Mouse (Mus musculus): ENCODE data around the gene Chl1. TPM values are rescaled to one million over a fixed set of nuclear protein-coding genes. Genes with fewer than 3 reads are reported as not detected.

Chl1 gene
- polyA plus RNA-seq, 1 experiment from 2014 or later: 0.22 TPM

GRCm38 (mm10) chr6:103622117-103622713, 111.8 kb downstream of the Chl1 start:
- Histone ChIP-seq H3K4me3 (replicated peaks; ENCODE audit: low read depth, low read length) (no peak overlapping the region), H3K36me3 (ENCODE audit: insufficient read depth, low read length) (no peaks in the 10 kb centered on the region), H3K27me3 (ENCODE audit: insufficient read depth, low read length) (no peaks in the 10 kb centered on the region), H3K4me2 (ENCODE audit: low read length) (no peak overlapping the region), H3K9me3 (replicated peaks; ENCODE audit: low read length) (no peaks in the 10 kb centered on the region), H3K9ac (ENCODE audit: low read depth, low read length) (no peak overlapping the region), H3K27ac (no peak overlapping the region), H3K4me1 (replicated peaks; ENCODE audit: insufficient read depth, low read length) (no peaks in the 10 kb centered on the region)
- DNase-seq (ENCODE audit: low spot score) (no peak), ATAC-seq (replicated peaks; ENCODE audit: low FRiP score, low read depth) (no peak)
- TF ChIP-seq CTCF (IDR thresholded peaks at IDR 0.05; ENCODE audit: low read depth): no peak
- WGBS: 67% methylated on average over 3 of the region's 3 CpGs

DNA sequence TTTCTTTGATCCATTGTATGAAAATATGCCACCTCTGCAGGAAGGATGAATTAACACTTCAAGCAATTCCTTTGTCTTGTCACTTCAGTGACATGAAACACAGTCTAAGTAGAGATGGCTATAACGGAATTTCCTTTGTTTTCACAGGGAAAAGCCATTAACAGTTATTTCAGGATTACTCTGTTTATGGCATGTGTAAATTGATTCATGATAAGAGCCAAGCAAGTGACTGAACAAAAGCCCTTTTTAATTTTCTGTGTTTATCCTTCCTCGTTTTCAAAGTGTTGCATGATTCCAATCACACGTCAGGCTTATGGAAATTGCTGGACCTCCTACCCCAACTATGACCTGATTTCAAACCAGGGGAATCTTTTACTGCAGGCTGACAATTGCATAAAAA, 122.5 kb downstream of the Chl1 start:
- WGBS: 33% methylated on average over 3 of the region's 3 CpGs
- Histone ChIP-seq H3K4me3 (replicated peaks; ENCODE audit: low read depth, low read length) (no peak overlapping the region), H3K9ac (ENCODE audit: low read depth, low read length) (no peak overlapping the region), H3K27ac (no peak overlapping the region), H3K9me3 (replicated peaks; ENCODE audit: low read length) (no peaks in the 10 kb centered on the region), H3K4me1 (replicated peaks; ENCODE audit: insufficient read depth, low read length) (no peaks in the 10 kb centered on the region), H3K27me3 (ENCODE audit: insufficient read depth, low read length) (no peaks in the 10 kb centered on the region), H3K4me2 (ENCODE audit: low read length) (no peak overlapping the region), H3K36me3 (ENCODE audit: insufficient read depth, low read length) (no peaks in the 10 kb centered on the region)
- ATAC-seq (replicated peaks; ENCODE audit: low FRiP score, low read depth) (no peak), DNase-seq (ENCODE audit: low spot score) (peak; percentile 10)
- TF ChIP-seq CTCF (IDR thresholded peaks at IDR 0.05; ENCODE audit: low read depth): no peak

GRCm38 (mm10) chr6:103656778-103657177, 146.4 kb downstream of the Chl1 start:
- no peak overlapping the region for H3K9ac ChIP-seq (ENCODE audit: low read depth, low read length)
- H3K36me3 ChIP-seq (ENCODE audit: insufficient read depth, low read length): no peaks in the 10 kb centered on the region
- H3K27me3 ChIP-seq (ENCODE audit: insufficient read depth, low read length): no peaks in the 10 kb centered on the region
- no peaks in the 10 kb centered on the region for H3K4me1 ChIP-seq (replicated peaks; ENCODE audit: insufficient read depth, low read length)
- no peak for DNase-seq (ENCODE audit: low spot score)
- H3K9me3 ChIP-seq (replicated peaks; ENCODE audit: low read length): no peaks in the 10 kb centered on the region
- TF ChIP-seq CTCF (IDR thresholded peaks at IDR 0.05; ENCODE audit: low read depth): no peak
- WGBS: 79% methylated on average over 1 of the region's 1 CpGs
- ATAC-seq (replicated peaks; ENCODE audit: low FRiP score, low read depth): no peak
- no peak overlapping the region for H3K27ac ChIP-seq
- no peak overlapping the region for H3K4me2 ChIP-seq (ENCODE audit: low read length)
- no peak overlapping the region for H3K4me3 ChIP-seq (replicated peaks; ENCODE audit: low read depth, low read length)

- Histone ChIP-seq H3K27me3 (ENCODE audit: insufficient read depth, low read length) (no peaks in the 10 kb centered on the region), H3K4me2 (ENCODE audit: low read length) (no peak overlapping the region), H3K27ac (no peak overlapping the region), H3K4me1 (replicated peaks; ENCODE audit: insufficient read depth, low read length) (no peaks in the 10 kb centered on the region), H3K4me3 (replicated peaks; ENCODE audit: low read depth, low read length) (no peak overlapping the region), H3K9me3 (replicated peaks; ENCODE audit: low read length) (no peaks in the 10 kb centered on the region), H3K9ac (ENCODE audit: low read depth, low read length) (no peak overlapping the region), H3K36me3 (ENCODE audit: insufficient read depth, low read length) (no peaks in the 10 kb centered on the region)
- no peak for TF ChIP-seq CTCF (IDR thresholded peaks at IDR 0.05; ENCODE audit: low read depth)
- ATAC-seq (replicated peaks; ENCODE audit: low FRiP score, low read depth) (no peak), DNase-seq (ENCODE audit: low spot score) (no peak)
- WGBS: 95% methylated on average over 2 of the region's 2 CpGs
These were observed 148.8 kb downstream of the Chl1 start for GRCm38 (mm10) chr6:103659173-103659572.

- Histone ChIP-seq H3K27ac (no peak overlapping the region), H3K4me2 (ENCODE audit: low read length) (no peak overlapping the region), H3K4me1 (replicated peaks; ENCODE audit: insufficient read depth, low read length) (no peaks in the 10 kb centered on the region), H3K9ac (ENCODE audit: low read depth, low read length) (no peak overlapping the region), H3K9me3 (replicated peaks; ENCODE audit: low read length) (no peaks in the 10 kb centered on the region), H3K4me3 (replicated peaks; ENCODE audit: low read depth, low read length) (no peak overlapping the region), H3K36me3 (ENCODE audit: insufficient read depth, low read length) (no peaks in the 10 kb centered on the region), H3K27me3 (ENCODE audit: insufficient read depth, low read length) (no peaks in the 10 kb centered on the region)
- no peak for DNase-seq (ENCODE audit: low spot score)
- no peak for ATAC-seq (replicated peaks; ENCODE audit: low FRiP score, low read depth)
- WGBS: 86% methylated on average over 2 of the region's 2 CpGs
- no peak for TF ChIP-seq CTCF (IDR thresholded peaks at IDR 0.05; ENCODE audit: low read depth)
These were observed 154.8 kb downstream of the Chl1 start for GRCm38 (mm10) chr6:103665206-103665605.

DNA sequence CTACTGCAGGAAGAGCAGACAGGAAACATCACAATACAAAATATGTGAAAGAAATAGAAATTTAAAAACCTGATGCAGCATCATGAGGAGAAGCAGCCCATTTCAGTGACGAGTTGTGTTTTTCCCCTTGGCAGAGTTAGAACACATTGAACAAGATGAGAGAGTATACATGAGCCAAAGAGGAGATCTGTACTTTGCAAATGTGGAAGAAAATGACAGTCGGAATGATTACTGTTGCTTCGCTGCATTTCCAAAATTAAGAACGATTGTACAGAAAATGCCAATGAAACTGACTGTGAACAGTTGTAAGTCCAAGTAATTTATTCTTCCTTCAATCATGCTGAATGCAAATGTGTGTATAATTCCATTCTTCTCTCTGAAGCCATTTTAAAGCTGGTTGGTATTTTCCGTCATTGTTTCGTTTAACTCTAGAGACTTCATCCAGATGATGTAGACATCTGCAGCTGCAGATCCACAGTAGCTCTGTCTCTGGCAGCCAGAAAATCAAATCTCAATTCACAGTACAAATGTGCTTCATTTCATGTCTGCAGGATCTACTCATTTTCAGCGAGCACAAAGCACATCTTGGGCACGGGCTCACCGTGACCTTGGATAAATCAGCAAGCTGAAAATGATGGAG, 155.4 kb downstream of the Chl1 start:
- no peaks in the 10 kb centered on the region for H3K27me3 ChIP-seq (ENCODE audit: insufficient read depth, low read length)
- no peak overlapping the region for H3K4me3 ChIP-seq (replicated peaks; ENCODE audit: low read depth, low read length)
- no peak for TF ChIP-seq CTCF (IDR thresholded peaks at IDR 0.05; ENCODE audit: low read depth)
- DNase-seq (ENCODE audit: low spot score): no peak
- H3K27ac ChIP-seq: no peak overlapping the region
- no peaks in the 10 kb centered on the region for H3K4me1 ChIP-seq (replicated peaks; ENCODE audit: insufficient read depth, low read length)
- WGBS: 91% methylated on average over 9 of the region's 9 CpGs
- no peak overlapping the region for H3K4me2 ChIP-seq (ENCODE audit: low read length)
- no peak for ATAC-seq (replicated peaks; ENCODE audit: low FRiP score, low read depth)
- H3K36me3 ChIP-seq (ENCODE audit: insufficient read depth, low read length): no peaks in the 10 kb centered on the region
- H3K9me3 ChIP-seq (replicated peaks; ENCODE audit: low read length): no peaks in the 10 kb centered on the region
- no peak overlapping the region for H3K9ac ChIP-seq (ENCODE audit: low read depth, low read length)

Measured in kidney, postnatal 0 days (tissue).